Mouse (Mus musculus) midbrain, embryonic 10.5 days (tissue): ENCODE measurements around the gene Ttll11. TPM values are rescaled to one million over a fixed set of nuclear protein-coding genes. Genes with fewer than 3 reads are reported as not detected.

Experiments
- DNase-seq: peaks from one replicate; pipeline ENCODE4 v3.0.0-alpha.2; 2017; ENCODE audit warnings: low spot score
- H3K27ac ChIP-seq: fragments of 300-500 bp; sonication (generic); replicated peaks from 2 replicates; pipeline ENCODE4 v1.5.1; 2016; ENCODE audit warnings: mild to moderate bottlenecking
- H3K27me3 ChIP-seq: fragments of 300-500 bp; sonication (generic); 2 replicates; pipeline ENCODE4 v1.6.1; 2016; ENCODE audit warnings: low read depth, mild to moderate bottlenecking; ENCODE audit not compliant: poor library complexity, severe bottlenecking
- H3K36me3 ChIP-seq: fragments of 300-500 bp; sonication (generic); 2 replicates; pipeline ENCODE4 v1.6.1; 2016; ENCODE audit warnings: mild to moderate bottlenecking, moderate library complexity
- H3K4me1 ChIP-seq: fragments of 300-500 bp; sonication (generic); 2 replicates; pipeline ENCODE4 v1.6.1; 2016
- H3K4me3 ChIP-seq: fragments of 300-500 bp; sonication (generic); 2 replicates; pipeline ENCODE4 v1.5.1; 2016; ENCODE audit warnings: mild to moderate bottlenecking, moderate library complexity
- H3K9me3 ChIP-seq: fragments of 300-500 bp; sonication (generic); replicated peaks from 2 replicates; pipeline ENCODE4 v1.6.1; 2016; ENCODE audit warnings: mild to moderate bottlenecking
- WGBS: fragments of 180-500 bp; shearing (Covaris S2); methylation state at CpG from one replicate; pipeline ENCODE4 v1.1.7; 2016; 5-methylcytosine and 5-hydroxymethylcytosine counted together
- polyA plus RNA-seq: library from polyadenylated mRNA; unstranded; fragments of >200 nt; fragmentation: Nextera tagmentation; extraction: Ambion mirVana; gene quantifications from 2 replicates; pipeline ENCODE4 v1.2.1, GENCODE M21; 2016

Ttll11 gene
- polyA plus RNA-seq, 1 experiment from 2014 or later, result 0.74 TPM

GRCm38 (mm10) chr2:35994303-35994702 is 14.6 kb upstream of the Ttll11 start:
- Histone ChIP-seq H3K4me1 (no peaks in the 10 kb centered on the region), H3K9me3 (no peaks in the 10 kb centered on the region), H3K36me3 (no peaks in the 10 kb centered on the region), H3K27ac (no peak overlapping the region), H3K4me3 (no peak overlapping the region), H3K27me3 (no peaks in the 10 kb centered on the region)
- 90% methylated on average over 6 of the region's 6 CpGs for WGBS
- DNase-seq, result no peak

GRCm38 (mm10) chr2:35993481-35993880 is 13.8 kb upstream of the Ttll11 start:
- 75% methylated on average over 2 of the region's 2 CpGs for WGBS
- Histone ChIP-seq H3K4me1 (no peaks in the 10 kb centered on the region), H3K9me3 (no peaks in the 10 kb centered on the region), H3K27ac (no peak overlapping the region), H3K27me3 (no peaks in the 10 kb centered on the region), H3K4me3 (no peak overlapping the region), H3K36me3 (no peaks in the 10 kb centered on the region)
- no peak for DNase-seq

- Histone ChIP-seq H3K27ac (no peak overlapping the region), H3K36me3 (no peaks in the 10 kb centered on the region), H3K4me1 (no peaks in the 10 kb centered on the region), H3K9me3 (no peaks in the 10 kb centered on the region), H3K4me3 (no peak overlapping the region), H3K27me3 (peaks cover 11% of the 10 kb centered on the region; the same call in 1 of the 2 replicates)
- 83% methylated on average over 3 of the region's 3 CpGs for WGBS
- DNase-seq, result no peak
Observed at GRCm38 (mm10) chr2:35992259-35992658, 12.5 kb upstream of the Ttll11 start.

GRCm38 (mm10) chr2:35983869-35984268 is 4.2 kb upstream of the Ttll11 start:
- WGBS, result 4% methylated on average over 7 of the region's 7 CpGs
- H3K27me3 ChIP-seq, result peaks cover 33% of the 10 kb centered on the region; the same call in 1 of the 2 replicates
- H3K4me3 ChIP-seq, result no peak overlapping the region
- no peaks in the 10 kb centered on the region for H3K36me3 ChIP-seq
- H3K4me1 ChIP-seq, result peaks cover 14% of the 10 kb centered on the region
- peak; percentile 69 for DNase-seq
- no peak overlapping the region for H3K27ac ChIP-seq
- H3K9me3 ChIP-seq, result no peaks in the 10 kb centered on the region

- Histone ChIP-seq H3K36me3 (no peaks in the 10 kb centered on the region), H3K9me3 (no peaks in the 10 kb centered on the region), H3K27ac (no peak overlapping the region), H3K4me1 (peaks cover 33% of the 10 kb centered on the region), H3K27me3 (peaks cover 19% of the 10 kb centered on the region; the same call in 1 of the 2 replicates), H3K4me3 (no peak overlapping the region)
- WGBS, result 88% methylated on average over 3 of the region's 3 CpGs
- no peak for DNase-seq
Observed at GRCm38 (mm10) chr2:35981872-35982271, 2.2 kb upstream of the Ttll11 start.

GRCm38 (mm10) chr2:35978941-35979643 is 621 bp downstream of the Ttll11 start:
- Histone ChIP-seq H3K4me1 (peaks cover 33% of the 10 kb centered on the region), H3K36me3 (no peaks in the 10 kb centered on the region), H3K27me3 (no peaks in the 10 kb centered on the region), H3K27ac (peak overlapping the region; percentile 89), H3K4me3 (peak overlapping the region; percentile 89), H3K9me3 (no peaks in the 10 kb centered on the region)
- under 1% methylated on average over 75 of the region's 76 CpGs for WGBS
- no peak for DNase-seq

GRCm38 (mm10) chr2:35978276-35978933 is 1.3 kb downstream of the Ttll11 start:
- H3K4me1 ChIP-seq, result peaks cover 33% of the 10 kb centered on the region
- no peak for DNase-seq
- no peaks in the 10 kb centered on the region for H3K9me3 ChIP-seq
- H3K4me3 ChIP-seq, result peak overlapping the region; percentile 89
- H3K36me3 ChIP-seq, result no peaks in the 10 kb centered on the region
- peak overlapping the region; percentile 89 for H3K27ac ChIP-seq
- H3K27me3 ChIP-seq, result no peaks in the 10 kb centered on the region
- 30% methylated on average over 15 of the region's 15 CpGs for WGBS

GRCm38 (mm10) chr2:35977749-35978148 is 2.0 kb downstream of the Ttll11 start:
- H3K4me3 ChIP-seq, result peak overlapping the region; percentile 89; the same call in 1 of the 2 replicates
- 88% methylated on average over 3 of the region's 3 CpGs for WGBS
- peaks cover 33% of the 10 kb centered on the region for H3K4me1 ChIP-seq
- H3K27me3 ChIP-seq, result no peaks in the 10 kb centered on the region
- H3K27ac ChIP-seq, result no peak overlapping the region
- H3K9me3 ChIP-seq, result no peaks in the 10 kb centered on the region
- H3K36me3 ChIP-seq, result no peaks in the 10 kb centered on the region
- DNase-seq, result no peak

- Histone ChIP-seq H3K4me3 (no peak overlapping the region), H3K9me3 (no peaks in the 10 kb centered on the region), H3K4me1 (peaks cover 5% of the 10 kb centered on the region), H3K27ac (no peak overlapping the region), H3K27me3 (no peaks in the 10 kb centered on the region), H3K36me3 (no peaks in the 10 kb centered on the region)
- 71% methylated on average over 6 of the region's 6 CpGs for WGBS
- DNase-seq, result no peak
Observed at GRCm38 (mm10) chr2:35972259-35973001, 7.3 kb downstream of the Ttll11 start.

- no peaks in the 10 kb centered on the region for H3K9me3 ChIP-seq
- H3K27me3 ChIP-seq, result no peaks in the 10 kb centered on the region
- H3K4me1 ChIP-seq, result peaks cover 5% of the 10 kb centered on the region
- no peak overlapping the region for H3K27ac ChIP-seq
- WGBS, result 86% methylated on average over 10 of the region's 10 CpGs
- H3K36me3 ChIP-seq, result no peaks in the 10 kb centered on the region
- H3K4me3 ChIP-seq, result no peak overlapping the region
- no peak for DNase-seq
Observed at GRCm38 (mm10) chr2:35965883-35966513, 13.7 kb downstream of the Ttll11 start.

GRCm38 (mm10) chr2:35963280-35963679 is 16.4 kb downstream of the Ttll11 start:
- H3K27me3 ChIP-seq, result no peaks in the 10 kb centered on the region
- 76% methylated on average over 2 of the region's 2 CpGs for WGBS
- peaks cover 5% of the 10 kb centered on the region for H3K4me1 ChIP-seq
- H3K9me3 ChIP-seq, result no peaks in the 10 kb centered on the region
- H3K36me3 ChIP-seq, result no peaks in the 10 kb centered on the region
- no peak for DNase-seq
- no peak overlapping the region; the same call in 1 of the 2 replicates for H3K27ac ChIP-seq
- H3K4me3 ChIP-seq, result no peak overlapping the region

GRCm38 (mm10) chr2:35961593-35962127 is 18.1 kb downstream of the Ttll11 start:
- H3K4me3 ChIP-seq, result no peak overlapping the region
- 84% methylated on average over 3 of the region's 3 CpGs for WGBS

More at GRCm38 (mm10) chr2:35961593-35962127, 18.1 kb downstream of the Ttll11 start:
- no peak overlapping the region for H3K27ac ChIP-seq
- no peaks in the 10 kb centered on the region for H3K27me3 ChIP-seq
- H3K4me1 ChIP-seq, result peaks cover 5% of the 10 kb centered on the region
- H3K36me3 ChIP-seq, result no peaks in the 10 kb centered on the region
- no peaks in the 10 kb centered on the region for H3K9me3 ChIP-seq
- DNase-seq, result no peak
